Mouse (Mus musculus) cortical plate, adult 2 months (tissue): ENCODE data around the gene Rhoa.

Experiments used
- CTCF ChIP-seq: fragments of 200-500 bp; IDR thresholded peaks from 2 replicates; pipeline ENCODE4 v1.5.1; 2011; ENCODE audit warnings: mild to moderate bottlenecking, control low read depth, low read length; ENCODE audit not compliant: insufficient read depth; ENCODE audit errors: extremely low read depth
- POLR2A ChIP-seq: fragments of 200-500 bp; IDR thresholded peaks from 2 replicates; pipeline ENCODE4 v1.6.1; 2011; ENCODE audit warnings: mild to moderate bottlenecking, low read length, control low read depth; ENCODE audit not compliant: insufficient read depth; ENCODE audit errors: extremely low read depth

- TF ChIP-seq CTCF = no peak
- no peak for TF ChIP-seq POLR2A
Observed at GRCm38 (mm10) chr9:108266261-108266935, 39.5 kb upstream of the Rhoa start.
